In genomic region chr5:81519497-81520382, GRCm38 (mm10) we compare ENCODE assay signal across 8 mouse cellular contexts.
DNase-seq lines count a peak whose midpoint lies in the region; ATAC-seq and TF ChIP-seq lines count a peak whose summit lies in the region.

No protein-coding gene starts in this region.

- H3K27ac ChIP-seq in ES-Bruce4 (ENCODE audit: insufficient read depth, low read length): 0 out of 2 replicates have a peak overlapping the region, but pooled peaks have one; percentile 72
- no peak overlapping the region for H3K27ac ChIP-seq in forebrain, embryonic 15.5 days (replicated peaks)
- no peak overlapping the region for H3K27ac ChIP-seq in hindbrain, embryonic 16.5 days (ENCODE audit: low read depth, low read length)
- H3K27ac ChIP-seq in midbrain, embryonic 16.5 days (ENCODE audit: low read length): no peak overlapping the region

- no peak overlapping the region for H3K4me3 ChIP-seq in ES-Bruce4 (ENCODE audit: low read depth, low read length)
- no peak overlapping the region for H3K4me3 ChIP-seq in forebrain, embryonic 15.5 days
- peak overlapping the region; percentile 9; the same call in 1 of the 2 replicates for H3K4me3 ChIP-seq in hindbrain, embryonic 16.5 days (ENCODE audit: low read length)
- no peak overlapping the region for H3K4me3 ChIP-seq in midbrain, embryonic 16.5 days (ENCODE audit: low read depth, low read length)

- H3K4me2 ChIP-seq in forebrain, embryonic 15.5 days (replicated peaks): no peak overlapping the region
- peak overlapping the region; percentile 36 for H3K4me2 ChIP-seq in hindbrain, embryonic 16.5 days (ENCODE audit: low read length)
- H3K4me2 ChIP-seq in midbrain, embryonic 16.5 days (ENCODE audit: low read length): peak overlapping the region; percentile 29

- no peaks in the 10 kb centered on the region for H3K36me3 ChIP-seq in ES-Bruce4 (ENCODE audit: control insufficient read depth, insufficient read depth, low read length, poor library complexity, severe bottlenecking)
- no peaks in the 10 kb centered on the region for H3K36me3 ChIP-seq in forebrain, embryonic 15.5 days
- no peaks in the 10 kb centered on the region for H3K36me3 ChIP-seq in hindbrain, embryonic 16.5 days (ENCODE audit: control insufficient read depth, insufficient read depth, low read length)
- H3K36me3 ChIP-seq in midbrain, embryonic 16.5 days (ENCODE audit: control insufficient read depth, insufficient read depth, low read length): no peaks in the 10 kb centered on the region

- no peaks in the 10 kb centered on the region for H3K9me3 ChIP-seq in ES-Bruce4 (replicated peaks; ENCODE audit: control insufficient read depth, insufficient read depth, low read length, poor library complexity, severe bottlenecking)
- no peaks in the 10 kb centered on the region for H3K9me3 ChIP-seq in forebrain, embryonic 15.5 days
- no peaks in the 10 kb centered on the region for H3K9me3 ChIP-seq in hindbrain, embryonic 16.5 days (ENCODE audit: control insufficient read depth, low read length)
- H3K9me3 ChIP-seq in midbrain, embryonic 16.5 days (replicated peaks; ENCODE audit: control insufficient read depth, low read length, poor library complexity, severe bottlenecking): no peaks in the 10 kb centered on the region

- TF ChIP-seq EP300 in ES-Bruce4 (IDR thresholded peaks at IDR 0.05; ENCODE audit: insufficient read depth, low read depth, low read length): peak; percentile 87

- no peak overlapping the region for H3K9ac ChIP-seq in ES-Bruce4 (ENCODE audit: low read depth, poor library complexity, severe bottlenecking)
- no peak overlapping the region for H3K9ac ChIP-seq in forebrain, embryonic 15.5 days (replicated peaks)
- H3K9ac ChIP-seq in hindbrain, embryonic 16.5 days (ENCODE audit: low read depth, low read length): no peak overlapping the region
- no peak overlapping the region for H3K9ac ChIP-seq in midbrain, embryonic 16.5 days (ENCODE audit: low read depth, low read length)

- TF ChIP-seq POLR2A in ES-Bruce4 (IDR thresholded peaks at IDR 0.05; ENCODE audit: insufficient read depth, low read length): no peak

- peak; percentile 36 for TF ChIP-seq CTCF in ES-Bruce4 (IDR thresholded peaks at IDR 0.05; ENCODE audit: low read depth, low read length)

- no peaks in the 10 kb centered on the region for H3K4me1 ChIP-seq in ES-Bruce4 (ENCODE audit: control insufficient read depth, insufficient read depth, low read length)
- peaks cover 16% of the 10 kb centered on the region for H3K4me1 ChIP-seq in forebrain, embryonic 15.5 days
- peaks cover 7% of the 10 kb centered on the region for H3K4me1 ChIP-seq in hindbrain, embryonic 16.5 days (ENCODE audit: control insufficient read depth, insufficient read depth, low read depth, low read length)
- H3K4me1 ChIP-seq in midbrain, embryonic 16.5 days (ENCODE audit: control insufficient read depth, insufficient read depth, low read length): peaks cover 11% of the 10 kb centered on the region

- peak; percentile 70 for ATAC-seq in forebrain, embryonic 15.5 days (replicated peaks)
- ATAC-seq in hindbrain, embryonic 16.5 days: peak; percentile 76
- peak; percentile 70; the same call in 1 of the 2 replicates for ATAC-seq in midbrain, embryonic 16.5 days
- ATAC-seq in inflammation-experienced regulatory T-cells, adult 6 months: no peak

- no peaks in the 10 kb centered on the region for H3K27me3 ChIP-seq in ES-Bruce4 (ENCODE audit: control insufficient read depth, insufficient read depth, low read length, poor library complexity, severe bottlenecking)
- H3K27me3 ChIP-seq in forebrain, embryonic 15.5 days: no peaks in the 10 kb centered on the region
- H3K27me3 ChIP-seq in hindbrain, embryonic 16.5 days (replicated peaks; ENCODE audit: control insufficient read depth, insufficient read depth, low read length): no peaks in the 10 kb centered on the region
- H3K27me3 ChIP-seq in midbrain, embryonic 16.5 days (ENCODE audit: control insufficient read depth, insufficient read depth, low read depth, low read length): no peaks in the 10 kb centered on the region

- peak; percentile 80 for DNase-seq in brain, adult 2 months (ENCODE audit: low read depth, low spot score)
- DNase-seq in left cerebral cortex, postnatal 14 days (ENCODE audit: low spot score in 2 of 2): peak; percentile 53 to 64
- DNase-seq in urinary bladder, postnatal 36 days (ENCODE audit: low spot score in 2 of 2): peak; percentile 26 to 46

- intact Hi-C loops in left cerebral cortex, postnatal 14 days (cut with DNase I): no loop called here

- WGBS in forebrain, embryonic 15.5 days: 13% methylated on average over 11 of the region's 11 CpGs
- WGBS in hindbrain, embryonic 16.5 days: 13% methylated on average over 11 of the region's 11 CpGs
- 10% methylated on average over 11 of the region's 11 CpGs for WGBS in midbrain, embryonic 16.5 days
